Mouse (Mus musculus) embryonic fibroblast, embryonic 13.5 days (primary cell): ENCODE data around the gene Gpatch2. TPM values are rescaled to one million over a fixed set of nuclear protein-coding genes. Genes with fewer than 3 reads are reported as not detected.

ENCODE experiments used
- H3K27ac ChIP-seq: 2 replicates; pipeline ENCODE4 v1.5.1; 2012; ENCODE audit warnings: low read length, control low read depth, inconsistent platforms; ENCODE audit not compliant: insufficient read depth
- H3K4me1 ChIP-seq: 2 replicates; pipeline ENCODE4 v1.6.1; 2011; ENCODE audit warnings: low read length; ENCODE audit not compliant: control insufficient read depth, insufficient read depth
- H3K4me3 ChIP-seq: 2 replicates; pipeline ENCODE4 v1.5.1; 2011; ENCODE audit warnings: mild to moderate bottlenecking, control low read depth, low read length; ENCODE audit not compliant: insufficient read depth
- CTCF ChIP-seq: IDR thresholded peaks from 2 replicates; pipeline ENCODE4 v1.5.1; 2011; ENCODE audit warnings: mild to moderate bottlenecking, control low read depth, low read length, moderate library complexity, borderline replicate concordance; ENCODE audit not compliant: insufficient read depth
- POLR2A ChIP-seq: IDR thresholded peaks from 2 replicates; pipeline ENCODE4 v1.6.1; 2011; ENCODE audit warnings: low read depth, mild to moderate bottlenecking, control low read depth, low read length, moderate library complexity
- polyA plus RNA-seq: library from polyadenylated mRNA; stranded (reverse); fragments of >200 nt; gene quantifications from 2 replicates; pipeline ENCODE4 v1.2.4, GENCODE M21; 2011; ENCODE audit warnings: low read depth; ENCODE audit not compliant: missing spikeins, insufficient read length

Gpatch2 gene
- polyA plus RNA-seq, 1 experiment = 16.7 TPM

DNA sequence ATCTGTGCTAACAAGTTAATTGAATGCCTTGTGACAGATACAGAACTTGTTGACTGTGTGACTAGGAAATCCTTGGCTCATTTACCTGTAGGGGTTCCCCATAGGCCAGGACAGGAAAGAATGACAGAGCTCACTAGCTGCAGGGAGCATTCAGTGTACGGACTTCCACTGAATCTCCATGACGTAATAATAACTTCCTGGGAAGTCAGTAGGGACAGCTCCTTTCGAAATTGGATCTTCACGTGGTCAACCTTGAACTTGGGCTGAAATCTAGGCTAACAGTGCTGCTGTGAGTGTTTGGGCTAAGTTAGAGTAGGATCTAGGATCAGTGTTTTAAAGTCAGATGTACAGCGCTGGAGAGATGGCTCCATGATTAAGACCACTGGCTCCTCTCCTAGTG is 29.4 kb downstream of the Gpatch2 start:
- no peak overlapping the region for H3K4me3 ChIP-seq
- TF ChIP-seq POLR2A (no peak), CTCF (no peak)
- no peaks in the 10 kb centered on the region for H3K4me1 ChIP-seq
- no peak overlapping the region for H3K27ac ChIP-seq

DNA sequence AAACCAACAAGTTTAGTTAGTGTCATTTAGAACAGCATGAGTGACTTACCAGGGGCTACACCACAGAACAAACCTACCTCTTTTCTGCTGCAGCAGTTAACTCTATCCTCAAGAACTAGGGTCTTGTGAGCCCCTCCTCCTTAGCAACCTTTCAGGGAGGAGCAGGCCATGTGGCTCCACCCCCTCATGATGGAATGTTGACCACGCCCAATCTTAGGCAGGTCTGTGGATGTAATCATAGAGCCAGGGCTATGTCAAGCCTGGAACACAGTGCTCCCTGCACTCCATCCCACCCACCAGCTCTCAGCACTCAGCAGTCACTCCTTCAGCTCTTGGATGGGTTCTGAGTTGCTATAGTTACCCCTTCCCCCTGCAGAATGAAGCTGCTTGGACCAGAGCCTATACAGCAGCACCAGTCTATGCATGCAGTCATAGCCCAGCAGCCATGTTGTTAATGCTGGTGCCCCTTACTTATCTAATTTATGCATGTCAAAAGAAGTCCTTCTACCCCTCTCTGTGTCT is 35.5 kb downstream of the Gpatch2 start:
- Histone ChIP-seq H3K4me1 (no peaks in the 10 kb centered on the region), H3K4me3 (no peak overlapping the region), H3K27ac (no peak overlapping the region)
- no peak for TF ChIP-seq CTCF
- no peak for TF ChIP-seq POLR2A

DNA sequence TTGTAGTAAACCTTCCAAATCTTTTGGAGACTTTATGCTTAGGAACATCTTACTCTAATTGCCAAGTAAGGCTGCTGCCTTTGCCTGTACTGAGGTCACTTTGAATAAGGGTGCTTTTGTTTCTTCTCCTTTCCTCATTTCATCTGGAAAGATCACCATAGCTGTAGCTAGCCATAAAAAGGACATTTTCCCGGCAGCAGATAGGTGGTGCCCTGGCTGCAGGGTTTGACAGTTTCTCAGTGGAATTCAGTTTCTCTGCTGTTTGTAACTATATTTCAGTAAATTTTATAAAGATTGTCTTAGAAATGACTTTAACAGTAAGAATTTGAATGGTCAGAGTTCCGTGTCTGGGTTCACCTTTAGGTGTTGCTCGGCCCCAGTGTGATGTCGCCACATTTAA is 43.4 kb downstream of the Gpatch2 start:
- TF ChIP-seq CTCF (no peak), POLR2A (no peak)
- H3K27ac ChIP-seq = no peak overlapping the region
- no peaks in the 10 kb centered on the region for H3K4me1 ChIP-seq
- H3K4me3 ChIP-seq = no peak overlapping the region

DNA sequence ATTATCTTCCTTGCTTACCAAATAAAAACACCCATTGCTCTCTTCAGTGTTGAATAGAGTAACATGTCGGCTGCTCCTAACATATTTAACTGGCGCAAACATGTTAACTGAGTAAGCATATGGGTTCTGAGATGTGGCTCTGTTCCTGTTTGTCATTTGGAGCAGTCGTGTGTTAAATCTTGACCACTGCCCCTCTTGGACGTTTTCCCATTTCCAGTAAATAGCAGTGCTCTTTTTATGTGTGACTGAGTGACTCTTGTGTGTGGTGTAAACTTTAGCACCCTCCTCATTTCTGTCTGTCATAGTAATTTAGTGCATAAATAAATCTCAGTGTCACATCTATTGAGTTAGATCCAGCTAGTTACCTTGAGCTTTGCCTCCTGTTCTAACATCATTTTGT is 52.3 kb downstream of the Gpatch2 start:
- H3K4me3 ChIP-seq = no peak overlapping the region
- no peaks in the 10 kb centered on the region; the same call in 1 of the 2 replicates for H3K4me1 ChIP-seq
- H3K27ac ChIP-seq = no peak overlapping the region
- TF ChIP-seq CTCF (no peak), POLR2A (no peak)

DNA sequence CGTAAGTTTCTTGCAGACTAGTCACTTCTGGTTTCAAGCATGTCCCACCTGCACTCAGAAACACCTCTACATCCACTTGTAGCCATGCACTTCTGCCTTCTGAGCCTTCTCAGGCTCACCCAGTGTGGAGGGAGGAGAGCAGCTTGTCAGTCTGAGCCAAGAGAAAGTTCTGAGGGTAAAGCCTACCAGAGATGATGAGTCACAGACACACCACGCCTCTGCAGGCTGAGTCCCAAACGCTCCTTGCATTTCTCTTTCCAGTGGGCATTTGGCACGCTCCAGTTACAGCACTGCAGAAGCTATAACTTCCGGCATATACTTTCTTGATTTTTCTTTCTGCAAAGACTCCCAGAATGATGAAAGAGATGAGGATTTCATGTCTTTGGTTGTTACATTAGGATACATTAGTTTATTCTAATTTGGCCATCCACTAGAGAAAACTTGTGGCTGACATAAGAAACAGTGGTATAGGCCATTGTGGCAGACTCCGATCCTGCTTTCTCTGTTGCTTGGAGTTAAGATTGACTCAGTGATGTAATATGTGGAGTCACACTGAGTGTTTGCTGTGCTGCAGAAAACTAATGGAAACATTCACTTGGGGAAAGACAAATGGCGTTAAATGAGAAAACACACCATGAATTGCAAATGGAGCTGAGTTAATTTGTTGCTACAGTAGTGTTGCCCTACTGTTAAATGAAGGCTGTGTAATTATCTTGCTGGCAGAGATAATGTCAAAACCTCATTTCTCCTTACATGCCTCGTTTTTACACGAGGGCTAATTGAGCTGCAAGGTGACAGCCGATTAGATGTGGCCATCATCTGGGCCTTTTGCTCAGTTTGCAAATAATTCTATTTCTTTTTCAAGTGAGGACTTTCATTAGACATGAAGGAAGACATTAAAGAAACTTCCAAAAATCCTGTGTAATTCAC is 55.3 kb downstream of the Gpatch2 start:
- Histone ChIP-seq H3K4me1 (no peaks in the 10 kb centered on the region; the same call in 1 of the 2 replicates), H3K27ac (peak overlapping the region; percentile 25; the same call in 1 of the 2 replicates), H3K4me3 (no peak overlapping the region)
- no peak for TF ChIP-seq POLR2A
- no peak for TF ChIP-seq CTCF

DNA sequence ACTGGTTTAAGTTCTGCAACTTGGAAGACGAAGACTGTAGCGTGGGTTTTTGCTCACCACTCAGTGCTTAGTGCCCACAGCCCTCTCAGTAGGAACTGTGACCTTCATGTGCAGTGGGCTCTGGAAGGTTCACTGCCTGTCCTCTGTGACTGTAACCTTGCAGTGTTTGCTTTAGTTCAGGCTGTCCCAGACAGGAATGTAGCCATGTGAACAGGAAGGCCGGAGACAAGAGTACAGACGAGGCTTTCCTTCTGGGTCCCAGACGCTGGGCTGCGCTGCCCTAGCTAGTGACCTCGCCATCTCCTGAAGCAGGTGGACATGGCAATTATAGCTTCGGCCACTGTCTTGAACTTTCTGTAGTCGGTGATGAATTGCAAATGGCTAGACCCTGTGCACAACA is 62.0 kb downstream of the Gpatch2 start:
- H3K27ac ChIP-seq = no peak overlapping the region
- no peak for TF ChIP-seq POLR2A
- TF ChIP-seq CTCF = no peak
- H3K4me3 ChIP-seq = no peak overlapping the region
- H3K4me1 ChIP-seq = 0 out of 2 replicates have a peak, but pooled peaks cover 3% of the 10 kb centered on the region

DNA sequence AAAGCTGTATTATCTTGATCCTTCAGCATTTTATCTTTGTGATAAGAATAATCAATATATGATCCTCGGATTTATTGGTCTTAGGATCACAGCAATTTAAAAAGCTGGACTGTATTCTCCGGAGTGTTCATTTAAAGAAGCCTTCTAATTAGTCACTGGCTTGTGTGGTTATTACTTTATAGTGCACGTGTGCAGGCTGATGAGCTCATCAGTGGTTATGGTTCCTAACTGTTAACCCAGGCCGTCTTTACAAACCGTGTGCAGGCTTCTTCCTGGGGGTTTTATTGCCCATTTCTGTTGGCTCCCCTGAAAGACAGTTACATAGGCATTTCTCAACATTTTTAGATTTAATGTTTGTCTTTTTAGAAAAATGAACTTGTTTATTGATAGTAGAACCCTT is 63.2 kb downstream of the Gpatch2 start:
- H3K27ac ChIP-seq = no peak overlapping the region
- no peak overlapping the region for H3K4me3 ChIP-seq
- TF ChIP-seq POLR2A (no peak), CTCF (no peak)
- H3K4me1 ChIP-seq = 0 out of 2 replicates have a peak, but pooled peaks cover 3% of the 10 kb centered on the region

DNA sequence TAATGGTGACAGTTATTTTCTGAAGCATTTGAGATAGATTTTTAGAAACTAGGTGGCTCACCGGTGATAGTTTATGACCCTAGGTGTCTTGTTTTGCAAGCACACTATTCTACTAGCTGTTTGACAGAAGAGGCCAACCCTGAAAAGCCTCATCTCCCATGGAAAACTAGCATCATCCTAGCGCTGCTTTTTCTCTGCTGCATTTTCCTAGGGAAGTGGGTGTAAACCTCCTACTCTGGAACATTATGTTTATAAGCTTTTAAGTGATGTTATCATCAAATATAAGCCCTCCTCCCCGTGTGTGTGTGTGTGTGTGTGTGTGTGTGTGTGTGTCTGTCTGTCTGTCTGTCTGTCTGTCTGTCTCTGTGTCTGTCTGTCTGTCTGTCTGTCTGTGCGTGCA is 64.5 kb downstream of the Gpatch2 start:
- TF ChIP-seq CTCF = no peak
- no peak for TF ChIP-seq POLR2A
- Histone ChIP-seq H3K4me3 (no peak overlapping the region), H3K27ac (no peak overlapping the region), H3K4me1 (0 out of 2 replicates have a peak, but pooled peaks cover 3% of the 10 kb centered on the region)

DNA sequence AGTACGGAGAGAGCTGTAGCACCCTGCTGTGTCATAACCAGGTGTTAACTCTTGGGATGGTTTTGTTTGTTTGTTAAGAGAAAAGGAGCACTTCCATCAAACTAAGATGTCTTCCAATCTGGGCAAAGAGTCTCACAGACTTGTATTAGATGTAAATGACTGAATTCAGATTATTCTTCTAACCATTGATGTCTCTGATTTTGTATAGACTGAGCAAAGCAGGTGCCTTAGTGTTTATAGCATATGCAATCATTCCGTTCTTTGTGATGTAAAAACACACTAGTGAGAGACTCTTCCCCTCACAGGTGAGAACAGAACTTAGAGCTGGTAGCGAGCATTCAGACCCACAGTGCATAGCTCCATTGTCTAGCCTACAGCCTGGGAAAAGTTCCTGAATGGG is 67.0 kb downstream of the Gpatch2 start:
- Histone ChIP-seq H3K4me1 (0 out of 2 replicates have a peak, but pooled peaks cover 2% of the 10 kb centered on the region), H3K27ac (no peak overlapping the region), H3K4me3 (no peak overlapping the region)
- TF ChIP-seq POLR2A (no peak), CTCF (no peak)

DNA sequence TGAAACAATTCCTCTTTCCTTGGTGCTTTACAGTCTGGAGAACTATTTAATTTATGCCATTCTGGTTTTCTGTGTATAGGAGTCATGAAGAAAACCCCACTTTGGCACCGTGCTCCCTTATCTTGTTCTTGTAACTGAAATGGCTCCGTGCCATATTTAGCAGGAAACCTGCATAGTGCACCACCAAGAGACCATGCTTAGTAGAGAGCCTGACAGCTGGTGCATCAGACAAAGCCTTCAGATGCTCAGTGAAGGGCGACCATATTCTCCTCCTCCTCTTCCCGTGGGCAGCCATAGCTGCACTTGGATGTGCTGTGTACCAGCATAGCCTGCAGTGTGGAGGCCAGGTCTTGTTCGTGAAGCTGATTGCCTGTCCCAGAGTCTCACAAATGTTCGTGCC is 67.5 kb downstream of the Gpatch2 start:
- no peaks in the 10 kb centered on the region for H3K4me1 ChIP-seq
- no peak overlapping the region for H3K27ac ChIP-seq
- TF ChIP-seq CTCF = no peak
- TF ChIP-seq POLR2A = no peak
- H3K4me3 ChIP-seq = no peak overlapping the region

DNA sequence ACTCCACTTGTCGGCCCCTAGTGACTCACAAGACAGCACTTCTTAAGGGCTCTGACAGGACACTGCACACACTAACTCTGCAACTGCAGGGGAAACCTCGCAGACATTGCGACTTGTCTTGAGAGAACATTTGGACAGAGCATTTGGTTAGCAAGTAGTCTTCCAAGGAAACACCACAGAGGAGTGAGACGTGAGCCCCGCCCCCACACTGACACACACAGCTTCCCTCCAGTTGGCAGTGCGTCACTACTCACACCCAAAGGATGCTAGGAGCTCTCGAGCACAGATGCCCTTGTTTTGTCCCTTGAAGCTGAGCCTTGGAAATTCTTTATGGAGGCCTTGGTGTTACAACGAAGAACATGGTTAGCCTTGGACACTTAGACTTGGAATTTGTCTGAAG is 70.4 kb downstream of the Gpatch2 start:
- Histone ChIP-seq H3K4me3 (no peak overlapping the region), H3K4me1 (no peaks in the 10 kb centered on the region), H3K27ac (no peak overlapping the region)
- no peak for TF ChIP-seq CTCF
- TF ChIP-seq POLR2A = no peak
